In the genomic region with DNA sequence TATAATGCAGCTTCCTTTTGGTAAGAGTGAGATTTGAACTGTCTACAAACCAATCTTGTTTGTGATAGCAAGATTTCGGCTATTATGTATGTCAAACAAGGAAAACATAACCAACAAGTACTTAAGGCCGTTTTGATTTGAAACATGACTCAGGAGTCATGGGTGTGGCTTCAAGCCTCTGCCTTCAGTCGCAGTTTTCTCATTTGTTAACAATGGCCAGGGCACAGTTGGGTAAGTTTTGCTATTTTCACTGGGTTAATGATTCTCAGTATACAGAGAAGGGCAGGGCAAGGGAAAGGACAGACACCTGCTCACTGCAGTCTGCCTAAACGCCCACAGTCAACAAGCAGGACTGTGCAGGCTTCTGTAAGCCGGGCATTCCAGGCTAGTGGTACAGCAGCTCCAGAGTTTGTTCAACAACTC, we compare ENCODE assay signal across 8 mouse cellular contexts. TPM values are rescaled to one million over a fixed set of nuclear protein-coding genes. Genes with fewer than 3 reads are reported as not detected.
A peak's percentile ranks its signal among the peaks of the same experiment; 100 is the strongest.
DNase-seq lines count a peak whose midpoint lies in the region; ATAC-seq lines count a peak whose summit lies in the region.

No protein-coding gene starts in this region.

- no peaks in the 10 kb centered on the region for H3K27me3 ChIP-seq in neural tube, embryonic 11.5 days (ENCODE audit: control insufficient read depth, insufficient read depth, low read length)
- no peaks in the 10 kb centered on the region for H3K27me3 ChIP-seq in hindbrain, embryonic 16.5 days (replicated peaks; ENCODE audit: control insufficient read depth, insufficient read depth, low read length)
- no peaks in the 10 kb centered on the region for H3K27me3 ChIP-seq in midbrain, embryonic 15.5 days (replicated peaks)

- H3K9ac ChIP-seq in neural tube, embryonic 11.5 days (ENCODE audit: low read length): peak overlapping the region; percentile 84
- H3K9ac ChIP-seq in hindbrain, embryonic 16.5 days (ENCODE audit: low read depth, low read length): peak overlapping the region; percentile 80
- peak overlapping the region; percentile 87; the same call in 1 of the 2 replicates for H3K9ac ChIP-seq in midbrain, embryonic 15.5 days

- H3K4me2 ChIP-seq in neural tube, embryonic 11.5 days (ENCODE audit: low read depth): peak overlapping the region; percentile 81
- peak overlapping the region; percentile 64 for H3K4me2 ChIP-seq in hindbrain, embryonic 16.5 days (ENCODE audit: low read length)
- H3K4me2 ChIP-seq in midbrain, embryonic 15.5 days: peak overlapping the region; percentile 87

- peaks cover 7% of the 10 kb centered on the region for H3K4me1 ChIP-seq in neural tube, embryonic 11.5 days (ENCODE audit: control insufficient read depth, insufficient read depth, low read length)
- H3K4me1 ChIP-seq in hindbrain, embryonic 16.5 days (ENCODE audit: control insufficient read depth, insufficient read depth, low read depth, low read length): peaks cover 29% of the 10 kb centered on the region
- peaks cover 31% of the 10 kb centered on the region for H3K4me1 ChIP-seq in midbrain, embryonic 15.5 days

- H3K9me3 ChIP-seq in neural tube, embryonic 11.5 days (ENCODE audit: control insufficient read depth, low read length): no peaks in the 10 kb centered on the region
- no peaks in the 10 kb centered on the region for H3K9me3 ChIP-seq in hindbrain, embryonic 16.5 days (ENCODE audit: control insufficient read depth, low read length)
- no peaks in the 10 kb centered on the region for H3K9me3 ChIP-seq in midbrain, embryonic 15.5 days

- peak; percentile 11 for ATAC-seq in neural tube, embryonic 11.5 days (ENCODE audit: insufficient read depth, low FRiP score, low TSS enrichment)
- no peak for ATAC-seq in hindbrain, embryonic 16.5 days
- ATAC-seq in midbrain, embryonic 15.5 days (replicated peaks): no peak

- peak overlapping the region; percentile 89 for H3K4me3 ChIP-seq in neural tube, embryonic 11.5 days (ENCODE audit: low read depth, low read length)
- peak overlapping the region; percentile 87 for H3K4me3 ChIP-seq in hindbrain, embryonic 16.5 days (ENCODE audit: low read length)
- peak overlapping the region; percentile 93 for H3K4me3 ChIP-seq in midbrain, embryonic 15.5 days

- 9% methylated on average over 5 of the region's 5 CpGs for WGBS in neural tube, embryonic 11.5 days
- 7% methylated on average over 5 of the region's 5 CpGs for WGBS in hindbrain, embryonic 16.5 days
- WGBS in midbrain, embryonic 15.5 days: 9% methylated on average over 5 of the region's 5 CpGs

- H3K36me3 ChIP-seq in neural tube, embryonic 11.5 days (ENCODE audit: control insufficient read depth, insufficient read depth, low read length): no peaks in the 10 kb centered on the region
- H3K36me3 ChIP-seq in hindbrain, embryonic 16.5 days (ENCODE audit: control insufficient read depth, insufficient read depth, low read length): no peaks in the 10 kb centered on the region
- H3K36me3 ChIP-seq in midbrain, embryonic 15.5 days (replicated peaks): no peaks in the 10 kb centered on the region

- H3K27ac ChIP-seq in neural tube, embryonic 11.5 days (ENCODE audit: low read depth, low read length): peak overlapping the region; percentile 95; the same call in 1 of the 2 replicates
- peak overlapping the region; percentile 99; the same call in 1 of the 2 replicates for H3K27ac ChIP-seq in hindbrain, embryonic 16.5 days (ENCODE audit: low read depth, low read length)
- peak overlapping the region; percentile 98; the same call in 1 of the 2 replicates for H3K27ac ChIP-seq in midbrain, embryonic 15.5 days

- DNase-seq in neural tube, embryonic 11.5 days (ENCODE audit: low spot score): peak; percentile 11
- no peak for DNase-seq in neural tube, embryonic 10.5 days (ENCODE audit: extremely low spot score, low spot score)
- peak; percentile 35 for DNase-seq in embryo, embryonic 10.5 days (ENCODE audit: low spot score)
- no peak for DNase-seq in left cerebral cortex, adult 11 months (ENCODE audit: low spot score)
- no peak for DNase-seq in natural killer cell, adult 2 months (ENCODE audit: low spot score in 2 of 2)
- DNase-seq in lung, postnatal 25 days (ENCODE audit: low spot score): no peak

RNA-seq across cellular contexts. Expression of a gene that starts 0.6 kb away (rescaled TPM):
- 10.0 and 13.4 TPM in 2 replicates for polyA plus RNA-seq in neural tube, embryonic 11.5 days (2014; fragmentation: Nextera tagmentation; extraction: Ambion mirVana)
- 2.3 and 3.0 TPM in 2 replicates for polyA plus RNA-seq in hindbrain, embryonic 16.5 days (2015; fragmentation: Nextera tagmentation; extraction: Ambion mirVana)
- 1.9 and 2.0 TPM in 2 replicates for polyA plus RNA-seq in midbrain, embryonic 15.5 days (2015; fragmentation: Nextera tagmentation; extraction: Ambion mirVana)

RNA-seq across cellular contexts. Expression of a gene that starts 1.0 kb away (rescaled TPM):
- 79.2 and 84.1 TPM in 2 replicates for polyA plus RNA-seq in neural tube, embryonic 11.5 days (2014; fragmentation: Nextera tagmentation; extraction: Ambion mirVana)
- polyA plus RNA-seq in hindbrain, embryonic 16.5 days (2015; fragmentation: Nextera tagmentation; extraction: Ambion mirVana): 49.9 and 56.3 TPM in 2 replicates
- polyA plus RNA-seq in midbrain, embryonic 15.5 days (2015; fragmentation: Nextera tagmentation; extraction: Ambion mirVana): 57.3 and 64.6 TPM in 2 replicates

RNA-seq across cellular contexts. Expression of a gene that starts 52.1 kb away (rescaled TPM):
- polyA plus RNA-seq in neural tube, embryonic 11.5 days (2014; fragmentation: Nextera tagmentation; extraction: Ambion mirVana): not detected in 2 replicates
- not detected in 2 replicates for polyA plus RNA-seq in hindbrain, embryonic 16.5 days (2015; fragmentation: Nextera tagmentation; extraction: Ambion mirVana)
- 0.09 and 0.18 TPM in 2 replicates for polyA plus RNA-seq in midbrain, embryonic 15.5 days (2015; fragmentation: Nextera tagmentation; extraction: Ambion mirVana)

Comparison
In these comparisons a context has a peak if more than half of its experiments do, and no peak if none do; other contexts are left out.
1. DNase-seq: peak in neural tube, embryonic 11.5 days (single experiment) and embryo, embryonic 10.5 days (single experiment); none in neural tube, embryonic 10.5 days (single experiment), left cerebral cortex, adult 11 months (single experiment), natural killer cell, adult 2 months (0 of 2) and lung, postnatal 25 days (single experiment).
2. Peak in every context shown above with its lines, with median percentiles within 50 percentile points of each other: H3K27ac ChIP-seq, H3K4me2 ChIP-seq, H3K4me3 ChIP-seq and H3K9ac ChIP-seq.